Comparison of ENCODE assay signal across 10 mouse cellular contexts in the genomic region with DNA sequence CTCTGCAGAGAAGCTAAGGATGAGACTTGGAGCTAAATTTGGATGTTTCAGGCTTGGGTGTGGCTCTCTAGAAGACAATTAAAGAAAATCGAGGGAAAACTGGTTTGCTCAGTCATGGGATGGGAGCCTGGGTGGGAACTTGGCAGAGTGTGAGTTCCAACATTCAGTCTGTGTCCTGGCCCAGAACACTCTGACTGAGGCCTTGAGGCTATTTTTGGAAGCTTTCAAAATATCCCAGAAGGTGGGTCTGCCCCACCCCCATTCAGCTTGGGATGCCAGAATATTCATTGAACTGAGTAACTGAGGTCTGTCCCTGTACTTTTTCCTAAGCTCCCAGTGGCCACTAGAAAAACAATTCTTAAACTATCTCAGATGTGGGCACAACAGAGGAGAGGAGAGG. TPM values are rescaled to one million over a fixed set of nuclear protein-coding genes. Genes with fewer than 3 reads are reported as not detected.
DNase-seq lines count a peak whose midpoint lies in the region; ATAC-seq and TF ChIP-seq lines count a peak whose summit lies in the region.
"Had no signal": no experiment of that assay in that cellular context is flagged by ENCODE, and none has a peak within 500 bp of the region (broad histone marks: within the 10 kb centered on the region; RNA-seq: fewer than 3 reads in every experiment).

No protein-coding gene starts in this region.

- DNase-seq in heart, adult 2 months: peak; percentile 48 to 69
- peak; percentile 46 for DNase-seq in Patski (ENCODE audit: low read depth, low spot score)
- peak; percentile 4 for DNase-seq in gastrocnemius, postnatal 10 days
- peak; percentile 17 for DNase-seq in kidney, postnatal 14 days
- DNase-seq in layer of hippocampus, adult 2 months (ENCODE audit: low spot score in 2 of 2): no peak
- no peak for DNase-seq in MN1 (ENCODE audit: low spot score)
- DNase-seq: lung, embryonic 14.5 days had no signal

- WGBS in heart, adult 2 months: 18% methylated on average over 1 of the region's 1 CpGs
- 36% methylated on average over 1 of the region's 1 CpGs for WGBS in heart, embryonic 11.5 days (ENCODE audit: insufficient replicate concordance)

- H3K27ac ChIP-seq in heart, adult 2 months: peak overlapping the region; percentile 72
- no peak overlapping the region for H3K27ac ChIP-seq in heart, embryonic 11.5 days (ENCODE audit: low read depth, low read length)
- H3K27ac ChIP-seq in layer of hippocampus, adult 2 months: no peak overlapping the region
- H3K27ac ChIP-seq: forebrain, embryonic 15.5 days had no signal

- CTCF ChIA-PET in Patski (lab: Charles Lee): interaction anchor here (0.9 to 2.0 kb wide), 3 partner anchors 10 to 33 kb away, joined by 3 to 6 read pairs (median 5); no protein-coding TSS in a partner anchor

- intact Hi-C loops in heart, adult 2 months (cut with DNase I): loop anchor here (2.0 kb wide), 2 partner anchors 42 to 78 kb away; no protein-coding TSS in a partner anchor

- no peak for TF ChIP-seq CTCF in heart, adult 2 months (IDR thresholded peaks at IDR 0.05)
- no peak for TF ChIP-seq CTCF in Patski (IDR thresholded peaks at IDR 0.05)
- TF ChIP-seq CTCF in layer of hippocampus, adult 2 months (conservative IDR thresholded peaks at IDR 0.05): no peak

- TF ChIP-seq POLR2A in heart, adult 2 months (IDR thresholded peaks at IDR 0.05; ENCODE audit: insufficient read depth, low read depth, low read length): no peak

- H3K36me3 ChIP-seq in heart, adult 2 months (ENCODE audit: control insufficient read depth, insufficient read depth, low read length): no peaks in the 10 kb centered on the region
- H3K36me3 ChIP-seq in heart, embryonic 11.5 days (ENCODE audit: control insufficient read depth, insufficient read depth, low read length): no peaks in the 10 kb centered on the region
- H3K36me3 ChIP-seq: forebrain, embryonic 15.5 days had no signal

- no peaks in the 10 kb centered on the region for H3K9me3 ChIP-seq in heart, embryonic 11.5 days (replicated peaks; ENCODE audit: control insufficient read depth, low read length)
- H3K9me3 ChIP-seq: forebrain, embryonic 15.5 days had no signal

- in situ Hi-C loops in Patski (cut with MboI; ENCODE audit: low pct_unique_long_range_greater_than_20kb): loop anchor here (5.0 kb wide), 1 partner anchor 35 kb away; no protein-coding TSS in a partner anchor

- no peak overlapping the region for H3K9ac ChIP-seq in heart, adult 2 months (ENCODE audit: low read depth, low read length)
- H3K9ac ChIP-seq in heart, embryonic 11.5 days (ENCODE audit: low read depth, low read length): no peak overlapping the region
- H3K9ac ChIP-seq: forebrain, embryonic 15.5 days; lung, embryonic 14.5 days had no signal

- no peaks in the 10 kb centered on the region for H3K27me3 ChIP-seq in heart, adult 2 months (ENCODE audit: control insufficient read depth, insufficient read depth, low read length)
- no peaks in the 10 kb centered on the region for H3K27me3 ChIP-seq in heart, embryonic 11.5 days (ENCODE audit: control insufficient read depth, insufficient read depth, low read length)
- peaks cover 2% of the 10 kb centered on the region for H3K27me3 ChIP-seq in Patski
- H3K27me3 ChIP-seq: forebrain, embryonic 15.5 days had no signal

- POLR2A ChIA-PET in Patski (lab: Charles Lee): no interaction called here

- H3K79me2 ChIP-seq in heart, adult 2 months (replicated peaks; ENCODE audit: control insufficient read depth, insufficient read depth, low read length): no peaks in the 10 kb centered on the region

- no peaks in the 10 kb centered on the region; the same call in 1 of the 2 replicates for H3K4me1 ChIP-seq in heart, adult 2 months (ENCODE audit: control insufficient read depth, insufficient read depth, low read length)
- H3K4me1 ChIP-seq in heart, embryonic 11.5 days (ENCODE audit: control insufficient read depth, insufficient read depth, low read length): no peaks in the 10 kb centered on the region
- H3K4me1 ChIP-seq: forebrain, embryonic 15.5 days had no signal

- no peak overlapping the region for H3K4me3 ChIP-seq in heart, adult 2 months
- H3K4me3 ChIP-seq in heart, embryonic 11.5 days (ENCODE audit: low read depth, low read length): no peak overlapping the region
- no peak overlapping the region for H3K4me3 ChIP-seq in layer of hippocampus, adult 2 months
- H3K4me3 ChIP-seq: forebrain, embryonic 15.5 days had no signal

- H3K4me2 ChIP-seq in heart, embryonic 11.5 days: no peak overlapping the region
- H3K4me2 ChIP-seq: forebrain, embryonic 15.5 days; lung, embryonic 14.5 days had no signal

- no peak for TF ChIP-seq EP300 in heart, adult 2 months (IDR thresholded peaks at IDR 0.05; ENCODE audit: insufficient read depth, low read depth, low read length)

- ATAC-seq in heart, embryonic 11.5 days (replicated peaks; ENCODE audit: insufficient number of reproducible peaks, low FRiP score, low TSS enrichment): no peak
- peak; percentile 62 for ATAC-seq in Patski
- no peak for ATAC-seq in megakaryocyte-erythroid progenitor cell, adult 5-6 weeks (replicated peaks; ENCODE audit: low FRiP score, low TSS enrichment, poor library complexity, severe bottlenecking)
- ATAC-seq: forebrain, embryonic 15.5 days had no signal

RNA-seq across cellular contexts. Expression of gene Msn, which starts 43.0 kb away (rescaled TPM):
- 100 to 1,000 TPM; 108 to 112 TPM for total RNA-seq in heart, adult 2 months (2021)
- 91.3 and 145 TPM in 2 replicates for polyA plus RNA-seq in heart, adult 2 months (2012; rRNA removed)
- polyA plus RNA-seq in heart, embryonic 11.5 days (2014; fragmentation: Nextera tagmentation; extraction: Ambion mirVana): 162 and 213 TPM in 2 replicates
- polyA plus RNA-seq in Patski (2021): 459 TPM
- 10 to 100 TPM; 71.3 to 87.2 TPM for total RNA-seq in gastrocnemius, postnatal 10 days (2021)
- total RNA-seq in layer of hippocampus, adult 2 months (2021): 10 to 100 TPM; 16.7 to 19.0 TPM
- 98.9 and 111 TPM in 2 replicates for total RNA-seq in megakaryocyte-erythroid progenitor cell, adult 5-6 weeks (2014; fragmentation: Nextera tagmentation)
- 84.6 and 98.3 TPM in 2 replicates for total RNA-seq in megakaryocyte-erythroid progenitor cell, adult 5-6 weeks (2017)

Comparison
In these comparisons a context has a peak if more than half of its experiments do, and no peak if none do; other contexts are left out.
1. DNase-seq: peak in heart, adult 2 months (2 of 2), Patski (single experiment), gastrocnemius, postnatal 10 days (single experiment) and kidney, postnatal 14 days (single experiment); none in layer of hippocampus, adult 2 months (0 of 2) and MN1 (single experiment).